Mouse (Mus musculus): ENCODE data around the gene Anxa2. TPM values are rescaled to one million over a fixed set of nuclear protein-coding genes. Genes with fewer than 3 reads are reported as not detected.

The Anxa2 gene
- polyA plus RNA-seq, 1 experiment from 2014 or later = 1,144 TPM

DNA sequence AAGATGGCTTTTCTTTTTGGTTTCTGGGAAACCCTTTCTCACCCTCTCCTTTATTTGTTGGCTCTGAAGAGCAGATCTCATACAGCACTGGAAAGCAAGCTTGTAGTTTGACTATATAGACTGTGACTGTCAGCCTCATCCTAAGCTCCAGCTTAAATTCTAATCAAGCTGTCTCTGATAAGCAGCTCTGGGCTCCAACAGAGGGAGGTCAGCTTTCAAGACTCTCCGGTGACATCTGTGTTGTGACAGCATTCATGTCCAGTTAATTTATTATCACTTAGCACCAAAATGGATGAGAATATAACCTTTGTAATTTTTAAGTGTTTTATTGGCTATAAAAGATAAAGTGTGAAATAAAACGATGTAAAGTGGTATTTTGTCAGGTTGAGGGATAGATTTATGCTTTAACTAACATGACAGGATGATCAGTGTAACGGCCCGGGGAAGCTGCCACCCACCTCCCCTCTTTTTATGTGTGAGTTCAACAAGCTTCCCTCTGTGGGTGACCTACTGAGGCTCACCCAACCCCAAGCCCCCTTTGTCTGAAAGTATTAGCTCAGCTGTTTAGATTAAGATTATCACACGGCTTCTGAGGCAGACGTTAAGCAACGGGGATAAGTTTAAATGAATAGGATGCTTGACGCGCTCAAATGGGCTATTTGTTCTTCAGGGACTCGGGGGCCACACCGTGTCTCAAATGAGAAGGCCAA is 58.6 kb downstream of the Anxa2 start:
- no peak for DNase-seq (ENCODE audit: low spot score)
- ATAC-seq = no peak
- H3K4me3 ChIP-seq (ENCODE audit: low read depth, low read length) = no peak overlapping the region
- no peaks in the 10 kb centered on the region for H3K4me1 ChIP-seq (ENCODE audit: insufficient read depth, low read depth, low read length)
- 0 out of 2 replicates have a peak, but pooled peaks cover 11% of the 10 kb centered on the region for H3K27me3 ChIP-seq (replicated peaks; ENCODE audit: insufficient read depth, low read length)
- no peak overlapping the region for H3K4me2 ChIP-seq (replicated peaks; ENCODE audit: low read depth, low read length)
- no peak overlapping the region for H3K9ac ChIP-seq (replicated peaks; ENCODE audit: low read depth)
- no peak for TF ChIP-seq CTCF (IDR thresholded peaks at IDR 0.05)
- no peak for TF ChIP-seq EP300 (IDR thresholded peaks at IDR 0.05)
- no peaks in the 10 kb centered on the region for H3K9me3 ChIP-seq (ENCODE audit: low read length)
- no peak overlapping the region for H3K27ac ChIP-seq (ENCODE audit: low read length)
- 19% methylated on average over 11 of the region's 11 CpGs for WGBS
- no peaks in the 10 kb centered on the region for H3K36me3 ChIP-seq (ENCODE audit: insufficient read depth, low read length)

DNA sequence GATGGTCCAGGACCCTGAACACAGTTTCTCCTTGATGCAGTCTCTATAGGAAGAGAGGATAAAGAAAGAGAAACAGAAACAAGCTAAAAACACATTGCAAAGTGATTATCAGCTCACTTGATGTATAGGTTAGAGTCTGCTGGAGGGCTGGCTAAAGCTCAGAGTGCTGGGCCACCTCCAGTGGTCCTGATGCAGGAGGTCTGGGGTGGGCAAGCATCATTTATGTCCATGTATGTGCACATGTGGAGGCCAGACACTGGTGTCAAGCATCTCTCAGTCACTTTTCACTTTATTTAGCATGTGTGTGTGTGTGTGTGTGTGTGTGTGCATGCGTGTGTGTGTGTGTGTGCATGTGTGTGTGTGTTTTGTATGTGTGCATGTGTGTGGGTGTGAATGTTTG is 59.3 kb downstream of the Anxa2 start:
- Histone ChIP-seq H3K9ac (replicated peaks; ENCODE audit: low read depth) (no peak overlapping the region), H3K36me3 (ENCODE audit: insufficient read depth, low read length) (no peaks in the 10 kb centered on the region), H3K4me2 (replicated peaks; ENCODE audit: low read depth, low read length) (no peak overlapping the region), H3K9me3 (ENCODE audit: low read length) (no peaks in the 10 kb centered on the region), H3K4me1 (ENCODE audit: insufficient read depth, low read depth, low read length) (peaks cover 3% of the 10 kb centered on the region; the same call in 1 of the 2 replicates), H3K27ac (ENCODE audit: low read length) (no peak overlapping the region), H3K27me3 (replicated peaks; ENCODE audit: insufficient read depth, low read length) (0 out of 2 replicates have a peak, but pooled peaks cover 9% of the 10 kb centered on the region), H3K4me3 (ENCODE audit: low read depth, low read length) (no peak overlapping the region)
- 75% methylated on average over 1 of the region's 1 CpGs for WGBS
- TF ChIP-seq EP300 (IDR thresholded peaks at IDR 0.05) (no peak), CTCF (IDR thresholded peaks at IDR 0.05) (no peak)
- no peak for ATAC-seq
- no peak for DNase-seq (ENCODE audit: low spot score)

DNA sequence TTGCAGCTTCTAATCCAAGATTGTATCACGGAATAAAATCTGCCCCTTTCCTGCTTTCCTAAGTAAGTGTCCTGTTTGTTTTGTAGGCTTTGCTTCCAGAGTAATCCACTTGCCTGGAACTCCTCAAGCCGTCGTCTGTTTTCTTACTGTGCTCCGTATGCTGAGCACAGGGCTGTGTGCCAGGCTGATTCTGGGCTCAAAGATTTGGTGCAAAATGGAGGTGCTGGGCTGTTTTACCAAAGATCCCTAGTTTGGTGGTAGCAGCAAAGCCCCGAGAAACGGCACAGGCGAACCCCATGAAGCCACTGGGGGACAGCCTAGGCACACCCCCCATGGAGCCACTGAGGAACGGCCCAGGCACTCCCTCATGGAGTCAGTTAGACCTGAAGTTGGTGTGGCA is 60.8 kb downstream of the Anxa2 start:
- ATAC-seq = no peak
- Histone ChIP-seq H3K4me2 (replicated peaks; ENCODE audit: low read depth, low read length) (no peak overlapping the region), H3K36me3 (ENCODE audit: insufficient read depth, low read length) (no peaks in the 10 kb centered on the region), H3K9me3 (ENCODE audit: low read length) (no peaks in the 10 kb centered on the region), H3K27me3 (replicated peaks; ENCODE audit: insufficient read depth, low read length) (0 out of 2 replicates have a peak, but pooled peaks cover 4% of the 10 kb centered on the region), H3K4me3 (ENCODE audit: low read depth, low read length) (no peak overlapping the region), H3K27ac (ENCODE audit: low read length) (no peak overlapping the region), H3K4me1 (ENCODE audit: insufficient read depth, low read depth, low read length) (peaks cover 10% of the 10 kb centered on the region; the same call in 1 of the 2 replicates), H3K9ac (replicated peaks; ENCODE audit: low read depth) (no peak overlapping the region)
- TF ChIP-seq EP300 (IDR thresholded peaks at IDR 0.05) = no peak
- no peak for TF ChIP-seq CTCF (IDR thresholded peaks at IDR 0.05)
- DNase-seq (ENCODE audit: low spot score) = no peak
- WGBS = 49% methylated on average over 8 of the region's 8 CpGs

DNA sequence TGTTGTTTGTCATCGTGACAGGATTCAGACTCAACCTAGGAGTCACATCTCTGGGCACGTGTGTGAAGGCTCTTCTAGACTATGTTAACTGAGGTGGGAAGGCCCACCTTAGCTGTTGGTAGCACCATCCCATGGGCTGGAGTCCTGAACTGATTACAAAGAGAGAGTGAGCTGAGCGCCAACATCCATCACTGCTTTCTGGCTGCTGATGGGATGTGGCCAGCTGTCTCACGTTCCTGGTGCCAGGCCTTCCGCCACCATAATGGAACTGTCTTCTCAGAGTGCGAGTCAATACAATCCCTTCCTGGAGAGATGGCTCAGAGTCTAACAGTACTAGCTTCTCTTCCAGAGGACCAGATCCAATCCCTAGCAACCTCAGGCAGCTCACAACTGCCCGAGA is 62.0 kb downstream of the Anxa2 start:
- Histone ChIP-seq H3K9me3 (ENCODE audit: low read length) (no peaks in the 10 kb centered on the region), H3K27ac (ENCODE audit: low read length) (no peak overlapping the region), H3K4me1 (ENCODE audit: insufficient read depth, low read depth, low read length) (peaks cover 10% of the 10 kb centered on the region; the same call in 1 of the 2 replicates), H3K36me3 (ENCODE audit: insufficient read depth, low read length) (no peaks in the 10 kb centered on the region), H3K4me3 (ENCODE audit: low read depth, low read length) (no peak overlapping the region), H3K27me3 (replicated peaks; ENCODE audit: insufficient read depth, low read length) (0 out of 2 replicates have a peak, but pooled peaks cover 4% of the 10 kb centered on the region), H3K9ac (replicated peaks; ENCODE audit: low read depth) (no peak overlapping the region), H3K4me2 (replicated peaks; ENCODE audit: low read depth, low read length) (no peak overlapping the region)
- ATAC-seq = no peak
- TF ChIP-seq CTCF (IDR thresholded peaks at IDR 0.05) (no peak), EP300 (IDR thresholded peaks at IDR 0.05) (no peak)
- DNase-seq (ENCODE audit: low spot score) = no peak
- whole genome bisulfite sequencing = 81% methylated on average over 7 of the region's 7 CpGs

DNA sequence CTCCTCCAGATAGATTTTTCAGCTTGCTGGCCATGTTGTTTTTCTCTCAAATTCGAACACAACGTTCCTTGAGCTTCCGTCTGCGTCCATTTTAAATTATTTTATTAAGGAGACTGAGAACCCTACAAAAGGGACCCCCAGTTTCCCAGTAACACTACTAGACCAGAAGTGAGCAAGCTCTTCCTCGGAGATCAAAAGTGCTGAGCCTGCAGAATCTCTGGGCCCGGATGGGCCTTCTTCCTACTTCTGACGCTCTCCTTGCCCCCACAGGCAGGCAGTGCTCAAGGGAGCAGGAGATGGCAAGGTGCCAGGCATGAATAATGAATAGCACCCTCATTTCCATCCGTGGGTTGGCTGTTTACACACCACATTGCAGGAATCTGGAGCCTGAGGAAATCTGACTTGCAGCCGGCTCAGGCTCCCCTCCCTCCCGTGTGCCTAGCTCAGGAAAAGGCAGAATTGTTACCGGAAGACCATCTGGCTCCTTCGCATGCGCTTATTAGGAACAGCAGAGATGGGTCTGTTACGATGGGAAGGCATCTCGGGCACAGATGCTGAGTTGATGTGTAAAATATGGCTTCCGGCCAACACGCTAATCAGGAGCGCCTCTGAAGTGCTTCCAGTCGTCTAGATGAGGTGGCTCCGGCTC is 64.1 kb downstream of the Anxa2 start:
- peak; percentile 74 for ATAC-seq
- peak; percentile 13; the same call in 1 of the 2 replicates for TF ChIP-seq EP300 (IDR thresholded peaks at IDR 0.05)
- TF ChIP-seq CTCF (IDR thresholded peaks at IDR 0.05) = no peak
- Histone ChIP-seq H3K36me3 (ENCODE audit: insufficient read depth, low read length) (no peaks in the 10 kb centered on the region), H3K4me1 (ENCODE audit: insufficient read depth, low read depth, low read length) (peaks cover 10% of the 10 kb centered on the region; the same call in 1 of the 2 replicates), H3K4me2 (replicated peaks; ENCODE audit: low read depth, low read length) (peak overlapping the region; percentile 22), H3K27me3 (replicated peaks; ENCODE audit: insufficient read depth, low read length) (0 out of 2 replicates have a peak, but pooled peaks cover 4% of the 10 kb centered on the region), H3K27ac (ENCODE audit: low read length) (no peak overlapping the region), H3K9ac (replicated peaks; ENCODE audit: low read depth) (no peak overlapping the region), H3K4me3 (ENCODE audit: low read depth, low read length) (no peak overlapping the region), H3K9me3 (ENCODE audit: low read length) (no peaks in the 10 kb centered on the region)
- DNase-seq (ENCODE audit: low spot score) = peak; percentile 70
- WGBS = 30% methylated on average over 20 of the region's 20 CpGs

Small RNA genes within 50 kb of the gene (microRNA-seq; reads per million reads assigned to microRNA genes)
- gene Mir3109 = 4.4 reads per million, percentile 12 among the genes with 10 or more reads in this experiment

Other genes starting within 250 kb of the Anxa2 start
- 7.3 and 8.1 TPM in 2 replicates for gene Ice2, start 55.7 kb upstream of the Anxa2 start, polyA plus RNA-seq (2015; fragmentation: Nextera tagmentation; extraction: Ambion mirVana)

All from lung, postnatal 0 days (tissue).